Mouse (Mus musculus): ENCODE measurements at regions not wholly inside any gene's neighbourhood (a gene's known extent, or its start where the extent isn't known, plus 50 kb on each side); places are given as distances from the start of the nearest gene placed in this dataset.

GRCm38 (mm10) chr9:91654071-91654470 lies 288.5 kb upstream of the Zic1 start:
- no peak for TF ChIP-seq POLR2A (IDR thresholded peaks at IDR 0.05; ENCODE audit: borderline replicate concordance, insufficient read depth, low read length)
- peak; percentile 38; the same call in 1 of the 2 replicates for TF ChIP-seq CTCF (IDR thresholded peaks at IDR 0.05; ENCODE audit: borderline replicate concordance, insufficient read depth, low read depth, low read length)
